Mouse (Mus musculus): Measurements from ENCODE around the gene Cops4. TPM values are rescaled to one million over a fixed set of nuclear protein-coding genes. Genes with fewer than 3 reads are reported as not detected.

Cops4 gene
- polyA plus RNA-seq, 1 experiment from 2014 or later, result 92.4 TPM

GRCm38 (mm10) chr5:100549311-100549710 lies 31.2 kb downstream of the Cops4 start:
- Histone ChIP-seq H3K27ac (ENCODE audit: low read length) (no peak overlapping the region), H3K27me3 (replicated peaks; ENCODE audit: insufficient read depth, low read length) (no peaks in the 10 kb centered on the region), H3K4me1 (ENCODE audit: insufficient read depth, low read depth, low read length) (no peaks in the 10 kb centered on the region), H3K4me3 (ENCODE audit: low read depth, low read length) (no peak overlapping the region), H3K9ac (replicated peaks; ENCODE audit: low read depth) (no peak overlapping the region), H3K4me2 (replicated peaks; ENCODE audit: low read depth, low read length) (no peak overlapping the region), H3K9me3 (ENCODE audit: low read length) (no peaks in the 10 kb centered on the region), H3K36me3 (ENCODE audit: insufficient read depth, low read length) (peaks cover 26% of the 10 kb centered on the region)
- TF ChIP-seq CTCF (IDR thresholded peaks at IDR 0.05) (no peak), EP300 (IDR thresholded peaks at IDR 0.05) (no peak)
- 89% methylated on average over 4 of the region's 4 CpGs for WGBS
- DNase-seq (ENCODE audit: low spot score), result no peak
- no peak for ATAC-seq

DNA sequence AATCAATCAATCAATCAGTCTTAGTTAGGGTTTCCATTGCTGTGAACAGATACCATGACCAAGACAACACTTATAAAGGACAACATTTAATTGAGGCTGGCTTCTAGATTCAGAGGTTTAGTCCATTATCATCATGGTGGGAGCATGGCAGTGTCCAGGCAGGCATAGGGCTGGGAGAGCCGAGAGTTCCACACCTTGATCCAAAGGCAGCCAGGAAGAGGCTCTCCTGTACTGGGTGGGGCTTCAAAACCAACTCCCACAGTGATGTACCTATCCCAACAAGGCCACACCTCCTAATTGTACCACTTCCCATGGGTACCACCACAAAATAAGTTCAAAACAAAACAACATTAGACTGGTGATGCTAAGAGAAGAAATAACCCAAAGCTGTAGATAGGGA lies 32.0 kb downstream of the Cops4 start:
- 93% methylated on average over 1 of the region's 1 CpGs for WGBS

GRCm38 (mm10) chr5:100551952-100552351 lies 33.8 kb downstream of the Cops4 start:
- H3K36me3 ChIP-seq (ENCODE audit: insufficient read depth, low read length), result peaks cover 18% of the 10 kb centered on the region
- TF ChIP-seq EP300 (IDR thresholded peaks at IDR 0.05) (no peak), CTCF (IDR thresholded peaks at IDR 0.05) (no peak)
- 57% methylated on average over 2 of the region's 2 CpGs for WGBS
- H3K27me3 ChIP-seq (replicated peaks; ENCODE audit: insufficient read depth, low read length), result no peaks in the 10 kb centered on the region
- H3K27ac ChIP-seq (ENCODE audit: low read length), result no peak overlapping the region
- H3K4me3 ChIP-seq (ENCODE audit: low read depth, low read length), result no peak overlapping the region
- H3K9ac ChIP-seq (replicated peaks; ENCODE audit: low read depth), result no peak overlapping the region
- no peak overlapping the region for H3K4me2 ChIP-seq (replicated peaks; ENCODE audit: low read depth, low read length)
- no peaks in the 10 kb centered on the region for H3K9me3 ChIP-seq (ENCODE audit: low read length)
- no peaks in the 10 kb centered on the region for H3K4me1 ChIP-seq (ENCODE audit: insufficient read depth, low read depth, low read length)
- ATAC-seq (no peak), DNase-seq (ENCODE audit: low spot score) (no peak)

More for the DNA sequence above, 32.0 kb downstream of the Cops4 start:
- H3K9me3 ChIP-seq (ENCODE audit: low read length), result no peaks in the 10 kb centered on the region
- H3K4me3 ChIP-seq (ENCODE audit: low read depth, low read length), result no peak overlapping the region
- no peak overlapping the region for H3K27ac ChIP-seq (ENCODE audit: low read length)
- TF ChIP-seq EP300 (IDR thresholded peaks at IDR 0.05), result no peak
- no peak for TF ChIP-seq CTCF (IDR thresholded peaks at IDR 0.05)
- H3K9ac ChIP-seq (replicated peaks; ENCODE audit: low read depth), result no peak overlapping the region
- peaks cover 21% of the 10 kb centered on the region for H3K36me3 ChIP-seq (ENCODE audit: insufficient read depth, low read length)
- H3K4me2 ChIP-seq (replicated peaks; ENCODE audit: low read depth, low read length), result no peak overlapping the region
- no peaks in the 10 kb centered on the region for H3K4me1 ChIP-seq (ENCODE audit: insufficient read depth, low read depth, low read length)
- DNase-seq (ENCODE audit: low spot score), result no peak
- H3K27me3 ChIP-seq (replicated peaks; ENCODE audit: insufficient read depth, low read length), result no peaks in the 10 kb centered on the region
- no peak for ATAC-seq

GRCm38 (mm10) chr5:100553426-100553825 lies 35.3 kb downstream of the Cops4 start:
- 42% methylated on average over 8 of the region's 8 CpGs for WGBS
- Histone ChIP-seq H3K4me1 (ENCODE audit: insufficient read depth, low read depth, low read length) (no peaks in the 10 kb centered on the region), H3K27ac (ENCODE audit: low read length) (no peak overlapping the region), H3K27me3 (replicated peaks; ENCODE audit: insufficient read depth, low read length) (no peaks in the 10 kb centered on the region), H3K9ac (replicated peaks; ENCODE audit: low read depth) (no peak overlapping the region), H3K4me3 (ENCODE audit: low read depth, low read length) (no peak overlapping the region), H3K4me2 (replicated peaks; ENCODE audit: low read depth, low read length) (no peak overlapping the region), H3K9me3 (ENCODE audit: low read length) (no peaks in the 10 kb centered on the region), H3K36me3 (ENCODE audit: insufficient read depth, low read length) (peaks cover 10% of the 10 kb centered on the region; the same call in 1 of the 2 replicates)
- DNase-seq (ENCODE audit: low spot score) (no peak), ATAC-seq (no peak)
- TF ChIP-seq CTCF (IDR thresholded peaks at IDR 0.05) (no peak), EP300 (IDR thresholded peaks at IDR 0.05) (no peak)

DNA sequence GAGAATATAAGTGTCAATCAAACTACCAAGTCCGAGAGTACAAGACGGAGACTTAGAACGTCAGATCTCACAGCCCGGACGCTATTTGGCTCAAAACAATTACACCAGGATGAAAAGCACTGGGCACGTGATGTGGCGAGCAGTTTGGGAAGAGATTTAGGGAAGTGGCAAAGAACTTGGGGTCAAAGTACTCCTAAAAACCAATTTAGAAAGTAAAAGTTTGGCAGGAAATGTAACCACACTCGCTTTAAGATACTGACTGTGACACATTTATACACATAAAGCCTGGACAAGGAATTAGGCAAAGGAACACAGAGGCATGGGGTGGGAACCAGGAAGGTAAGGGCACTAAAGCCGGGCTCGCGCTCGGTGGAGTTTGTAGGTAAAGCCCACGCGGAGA lies 38.9 kb downstream of the Cops4 start:
- H3K4me3 ChIP-seq (ENCODE audit: low read depth, low read length), result no peak overlapping the region
- ATAC-seq (no peak), DNase-seq (ENCODE audit: low spot score) (no peak)
- TF ChIP-seq EP300 (IDR thresholded peaks at IDR 0.05), result no peak
- H3K27me3 ChIP-seq (replicated peaks; ENCODE audit: insufficient read depth, low read length), result no peaks in the 10 kb centered on the region
- peaks cover 3% of the 10 kb centered on the region; the same call in 1 of the 2 replicates for H3K36me3 ChIP-seq (ENCODE audit: insufficient read depth, low read length)
- no peak overlapping the region for H3K9ac ChIP-seq (replicated peaks; ENCODE audit: low read depth)
- no peak overlapping the region for H3K4me2 ChIP-seq (replicated peaks; ENCODE audit: low read depth, low read length)
- H3K27ac ChIP-seq (ENCODE audit: low read length), result no peak overlapping the region
- H3K4me1 ChIP-seq (ENCODE audit: insufficient read depth, low read depth, low read length), result no peaks in the 10 kb centered on the region
- no peaks in the 10 kb centered on the region for H3K9me3 ChIP-seq (ENCODE audit: low read length)
- 67% methylated on average over 14 of the region's 14 CpGs for WGBS

DNA sequence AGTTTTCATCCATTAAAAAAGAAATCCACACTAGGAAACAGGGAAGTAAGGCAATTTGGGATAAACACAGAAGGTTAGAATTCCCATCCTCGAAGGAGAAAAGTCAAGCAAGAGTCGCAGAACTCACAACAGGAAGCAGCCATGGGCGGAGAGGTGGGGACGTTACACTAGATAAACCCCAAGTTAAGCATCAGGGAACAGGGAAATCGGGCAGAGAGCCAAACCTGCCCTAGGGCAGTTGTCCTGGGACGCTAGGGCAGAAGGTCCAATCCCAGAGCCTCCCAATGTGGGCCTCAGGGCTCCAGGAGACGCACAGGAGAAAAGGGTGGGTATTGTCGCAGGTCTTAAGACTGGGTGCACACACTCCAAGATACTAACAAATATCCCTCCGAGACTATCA lies 39.4 kb downstream of the Cops4 start:
- no peak for DNase-seq (ENCODE audit: low spot score)
- Histone ChIP-seq H3K4me2 (replicated peaks; ENCODE audit: low read depth, low read length) (no peak overlapping the region), H3K4me1 (ENCODE audit: insufficient read depth, low read depth, low read length) (no peaks in the 10 kb centered on the region), H3K4me3 (ENCODE audit: low read depth, low read length) (no peak overlapping the region), H3K27ac (ENCODE audit: low read length) (no peak overlapping the region), H3K9me3 (ENCODE audit: low read length) (no peaks in the 10 kb centered on the region), H3K9ac (replicated peaks; ENCODE audit: low read depth) (no peak overlapping the region), H3K27me3 (replicated peaks; ENCODE audit: insufficient read depth, low read length) (no peaks in the 10 kb centered on the region), H3K36me3 (ENCODE audit: insufficient read depth, low read length) (peaks cover 3% of the 10 kb centered on the region; the same call in 1 of the 2 replicates)
- TF ChIP-seq EP300 (IDR thresholded peaks at IDR 0.05) (no peak), CTCF (IDR thresholded peaks at IDR 0.05) (no peak)
- 55% methylated on average over 9 of the region's 9 CpGs for WGBS
- ATAC-seq, result no peak

GRCm38 (mm10) chr5:100558783-100559182 lies 40.7 kb downstream of the Cops4 start:
- H3K4me1 ChIP-seq (ENCODE audit: insufficient read depth, low read depth, low read length), result no peaks in the 10 kb centered on the region
- 74% methylated on average over 3 of the region's 3 CpGs for WGBS
- H3K27me3 ChIP-seq (replicated peaks; ENCODE audit: insufficient read depth, low read length), result no peaks in the 10 kb centered on the region
- H3K9ac ChIP-seq (replicated peaks; ENCODE audit: low read depth), result no peak overlapping the region
- peaks cover 3% of the 10 kb centered on the region; the same call in 1 of the 2 replicates for H3K36me3 ChIP-seq (ENCODE audit: insufficient read depth, low read length)
- no peak overlapping the region for H3K4me2 ChIP-seq (replicated peaks; ENCODE audit: low read depth, low read length)
- no peak overlapping the region for H3K4me3 ChIP-seq (ENCODE audit: low read depth, low read length)
- H3K9me3 ChIP-seq (ENCODE audit: low read length), result no peaks in the 10 kb centered on the region
- no peak for ATAC-seq
- H3K27ac ChIP-seq (ENCODE audit: low read length), result no peak overlapping the region
- TF ChIP-seq EP300 (IDR thresholded peaks at IDR 0.05) (no peak), CTCF (IDR thresholded peaks at IDR 0.05) (peak; percentile 10; the same call in 1 of the 2 replicates)
- DNase-seq (ENCODE audit: low spot score), result no peak

All from lung, postnatal 0 days (tissue).